Mouse (Mus musculus) T-helper 17 cell (primary cell): ENCODE measurements around the gene Cpsf7.
"Not testable (repeated sequence)": the region's sequence is repeated elsewhere in the genome, so short reads cannot be mapped to it uniquely, and the experiment has no call there.

Experiments used
- in situ Hi-C, 2 experiments: fragments of 300-600 bp; cut with MboI, MseI; formaldehyde crosslinking; loops; 1 replicate in 1 of 2; 2 replicates in 1 of 2; pipeline ENCODE4 v1.15.1; 2025; ENCODE audit warnings: high pct_unique_total_duplicates in 2 of 2

Gene Cpsf7

DNA sequence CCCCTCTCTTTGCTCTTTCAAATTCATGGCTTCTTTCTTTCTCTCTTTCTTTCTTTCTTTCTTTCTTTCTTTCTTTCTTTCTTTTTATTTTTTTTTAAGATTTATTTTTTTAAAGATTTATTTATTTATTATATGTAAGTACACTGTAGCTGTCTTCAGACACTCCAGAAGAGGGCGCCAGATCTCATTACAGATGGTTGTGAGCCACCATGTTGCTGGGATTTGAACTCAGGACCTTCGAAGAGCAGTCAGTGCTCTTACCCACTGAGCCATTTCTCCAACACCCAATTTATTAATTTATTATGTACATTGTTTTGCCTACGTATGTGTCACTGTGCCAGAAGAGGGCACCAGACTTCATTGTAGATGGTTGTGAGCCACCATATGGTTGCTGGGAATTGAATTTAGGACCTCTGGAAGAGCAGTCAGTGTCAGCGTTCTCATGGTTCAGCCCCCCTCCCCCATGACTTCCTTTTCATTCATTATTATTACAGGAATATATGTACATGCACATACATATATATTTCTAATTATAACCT, 32.8 kb downstream of the Cpsf7 start:
- in situ Hi-C loops: not testable (repeated sequence)

DNA sequence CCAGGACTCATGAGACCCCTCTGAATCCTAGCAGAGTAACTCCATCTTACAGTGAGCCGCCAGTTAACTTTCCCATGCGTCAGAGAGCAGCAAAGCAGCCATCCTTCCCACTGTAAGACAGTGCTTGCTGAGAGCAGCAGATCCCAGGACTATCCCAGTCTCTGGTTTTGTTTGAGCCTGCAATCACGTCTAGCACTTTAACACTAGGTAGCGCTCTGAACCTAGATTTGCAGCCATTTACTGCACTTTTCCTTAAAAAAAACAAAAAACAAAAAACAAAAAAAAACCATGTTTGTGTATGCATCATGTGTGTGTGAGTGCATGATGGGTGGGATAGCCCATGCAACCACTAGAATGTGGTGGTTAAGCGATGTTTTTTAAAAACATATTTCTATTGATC, 35.0 kb downstream of the Cpsf7 start:
- in situ Hi-C loops: no loop called here

GRCm38 (mm10) chr19:10561558-10562314, 36.7 kb downstream of the Cpsf7 start:
- in situ Hi-C loops: no loop called here

GRCm38 (mm10) chr19:10562351-10562750, 37.3 kb downstream of the Cpsf7 start:
- in situ Hi-C loops: no loop called here

- in situ Hi-C loops: no loop called here
Measured at GRCm38 (mm10) chr19:10564278-10564677, 39.2 kb downstream of the Cpsf7 start.

GRCm38 (mm10) chr19:10565217-10565616, 40.2 kb downstream of the Cpsf7 start:
- in situ Hi-C loops: no loop called here

GRCm38 (mm10) chr19:10569627-10570026, 44.6 kb downstream of the Cpsf7 start:
- in situ Hi-C loops: no loop called here

DNA sequence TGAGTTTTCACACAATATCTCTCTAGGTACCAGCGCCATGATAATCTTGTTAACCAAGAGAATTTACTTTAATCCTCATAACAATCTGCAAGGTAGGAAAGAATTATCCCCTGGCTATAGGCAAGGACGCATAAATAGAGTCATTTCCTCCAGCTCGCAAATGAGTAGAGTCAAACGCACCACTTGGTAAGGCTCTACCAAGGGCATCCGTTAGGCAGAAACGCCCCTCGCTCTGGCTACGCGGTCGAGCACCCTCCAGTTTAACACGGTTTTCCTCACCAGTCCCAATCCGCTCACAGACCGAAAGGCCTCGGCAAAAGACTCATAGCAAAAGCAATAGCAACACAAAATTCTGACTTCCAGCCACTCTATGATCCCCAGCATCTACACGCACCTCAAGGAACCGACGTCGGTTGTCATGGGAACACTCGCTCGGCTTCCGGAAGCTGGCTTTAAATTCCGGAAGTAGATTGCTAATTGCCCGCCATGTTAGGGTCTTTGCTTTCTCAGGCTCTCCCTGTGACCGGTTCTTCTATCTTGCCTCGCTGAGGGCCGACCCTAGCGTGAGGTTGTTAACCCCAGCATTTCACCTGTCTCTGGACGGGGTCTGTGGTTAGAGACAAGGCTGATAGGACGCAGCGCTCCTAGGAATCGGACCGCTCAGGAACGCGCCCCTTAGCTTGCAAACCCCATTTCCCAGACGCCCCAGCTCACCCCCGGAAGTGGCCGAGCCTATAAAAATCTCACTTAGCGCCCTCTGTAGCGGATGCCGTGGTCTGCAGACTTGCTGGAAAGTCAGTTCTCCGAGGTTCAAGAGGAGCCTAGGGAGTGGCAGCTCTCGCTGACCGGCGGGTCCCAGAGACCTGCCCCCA, 51.9 kb downstream of the Cpsf7 start, which contains the start of the genes Cyb561a3 and Tmem138:
TSS of gene Cyb561a3 (plus strand) at position 483 of the 872 bp plus-strand sequence.
TSS of gene Tmem138 (minus strand) at position 673 of the 872 bp plus-strand sequence.
- in situ Hi-C loops: loop anchor here in 1 of 2 experiments (25.0 kb wide), 1 partner anchor 885 kb away; the partner anchor contains the start of gene Ms4a6c

DNA sequence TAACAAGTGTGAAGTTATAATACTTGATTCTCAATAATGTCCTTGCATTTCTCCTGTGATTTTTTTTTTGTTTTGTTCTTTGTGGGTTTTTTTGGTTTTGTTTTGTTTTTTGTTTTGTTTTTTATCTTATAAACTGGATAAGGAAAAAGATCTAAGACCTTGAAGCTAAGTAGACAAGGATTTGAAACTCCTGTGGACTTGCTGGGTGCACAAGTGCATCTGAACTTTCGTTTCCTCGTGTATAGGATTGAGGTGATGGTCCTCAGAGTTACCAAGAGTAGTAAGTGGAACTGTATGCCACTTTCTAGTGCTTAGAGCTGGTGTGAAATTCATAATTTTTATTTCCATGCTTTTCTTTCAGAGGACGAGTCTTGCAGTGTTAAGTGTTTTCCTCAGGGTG, 55.0 kb downstream of the Cpsf7 start:
- in situ Hi-C loops: loop anchor here in 1 of 2 experiments (25.0 kb wide), 1 partner anchor 882 kb away; the partner anchor contains the start of gene Ms4a6c

- in situ Hi-C loops: loop anchor here in 1 of 2 experiments (25.0 kb wide), 1 partner anchor 882 kb away; the partner anchor contains the start of gene Ms4a6c
Measured at GRCm38 (mm10) chr19:10580761-10581160, 55.7 kb downstream of the Cpsf7 start.

GRCm38 (mm10) chr19:10581984-10582383, 56.9 kb downstream of the Cpsf7 start:
- in situ Hi-C loops: loop anchor here in 1 of 2 experiments (25.0 kb wide), 1 partner anchor 880 kb away; the partner anchor contains the start of gene Ms4a6c

DNA sequence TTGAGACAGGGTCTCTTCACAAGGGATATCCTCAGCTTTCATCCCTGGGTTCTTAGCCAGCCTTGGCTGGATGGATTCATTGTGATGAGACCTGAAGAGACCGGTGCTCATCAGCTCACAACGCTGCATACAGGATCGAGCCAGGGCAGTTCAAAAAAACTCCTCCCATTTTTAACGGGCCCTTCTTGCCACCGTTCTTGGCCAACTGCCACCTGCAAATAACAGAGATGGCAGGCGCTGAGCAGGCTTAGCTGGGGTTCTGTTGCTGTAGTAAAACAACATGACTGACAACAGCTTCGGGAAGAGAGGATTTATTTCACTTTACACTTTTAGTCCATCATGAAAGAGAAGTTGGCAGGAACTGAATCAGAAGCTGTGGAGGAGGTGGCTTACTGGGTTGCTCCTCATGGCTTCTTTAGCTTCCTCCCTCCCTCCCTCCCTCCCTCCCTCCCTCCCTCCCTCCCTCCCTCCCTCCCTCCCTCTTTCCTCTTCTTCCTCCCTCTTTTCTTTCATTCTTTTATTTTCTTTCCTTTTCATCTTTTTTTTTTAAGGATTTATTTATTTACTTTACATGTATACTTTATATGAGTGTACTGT, 58.6 kb downstream of the Cpsf7 start:
- in situ Hi-C loops: loop anchor here in 1 of 2 experiments (25.0 kb wide), 1 partner anchor 879 kb away; the partner anchor contains the start of gene Ms4a6c

- in situ Hi-C loops: loop anchor here in 1 of 2 experiments (25.0 kb wide), 1 partner anchor 877 kb away; the partner anchor contains the start of gene Ms4a6c
Measured at GRCm38 (mm10) chr19:10585112-10585511, 60.0 kb downstream of the Cpsf7 start.

DNA sequence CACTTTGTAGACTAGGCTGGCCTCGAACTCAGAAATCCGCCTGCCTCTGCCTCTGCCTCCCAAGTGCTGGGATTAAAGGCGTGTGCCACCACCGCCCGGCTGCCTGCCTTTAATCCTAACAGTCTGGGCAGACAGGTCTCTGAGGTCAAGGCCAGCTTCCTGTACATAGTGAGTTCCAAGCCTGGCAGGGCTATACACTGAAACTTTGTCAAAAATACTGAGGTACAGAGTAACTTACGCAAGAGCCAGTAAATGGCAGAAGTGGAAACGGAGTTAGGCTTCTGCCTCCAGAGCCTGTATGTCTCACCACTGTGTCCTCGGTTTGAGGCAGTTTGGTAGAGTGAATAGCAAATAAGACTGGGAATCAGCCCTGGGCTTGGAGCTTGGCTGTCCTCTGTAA, 62.2 kb downstream of the Cpsf7 start:
- in situ Hi-C loops: loop anchor here in 1 of 2 experiments (25.0 kb wide), 1 partner anchor 875 kb away; the partner anchor contains the start of gene Ms4a6c

GRCm38 (mm10) chr19:10589127-10589857, 64.2 kb downstream of the Cpsf7 start:
- in situ Hi-C loops: loop anchor here in 1 of 2 experiments (25.0 kb wide), 1 partner anchor 873 kb away; the partner anchor contains the start of gene Ms4a6c

GRCm38 (mm10) chr19:10590301-10590700, 65.2 kb downstream of the Cpsf7 start:
- in situ Hi-C loops: loop anchor here in 1 of 2 experiments (25.0 kb wide), 1 partner anchor 872 kb away; the partner anchor contains the start of gene Ms4a6c

DNA sequence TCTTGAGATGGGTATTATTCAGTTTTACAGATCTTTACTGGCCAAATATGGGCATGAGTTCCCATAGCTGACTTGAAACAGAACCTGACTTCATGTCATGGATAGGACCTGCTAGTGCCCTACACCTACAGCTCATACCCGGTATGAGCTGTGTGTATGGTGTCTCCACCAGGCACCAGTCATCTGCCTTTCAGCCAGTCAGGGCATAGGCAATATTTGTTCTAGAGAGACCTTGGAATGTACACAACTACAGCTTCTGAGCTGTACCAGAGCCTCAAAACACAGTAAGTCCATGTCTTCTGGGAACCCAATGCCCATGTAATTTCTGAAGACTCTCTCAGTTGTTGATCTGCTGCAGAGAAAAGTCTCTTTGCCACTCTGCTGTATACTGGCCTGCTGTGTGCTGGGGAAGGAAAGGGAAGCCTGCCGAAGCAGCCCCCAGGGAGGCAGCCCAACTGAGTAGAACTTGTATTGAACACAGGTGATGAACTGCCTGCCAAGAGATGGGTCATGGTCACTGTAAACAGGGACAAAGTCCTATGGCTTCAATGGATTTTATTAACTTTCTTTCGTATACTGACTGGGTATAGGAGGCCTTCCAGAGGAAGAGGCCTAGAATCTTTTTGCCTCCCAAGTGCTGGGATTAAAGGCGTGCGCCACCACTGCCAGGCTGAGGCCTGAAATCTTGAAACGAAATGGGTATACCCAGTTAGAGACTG, 66.8 kb downstream of the Cpsf7 start:
- in situ Hi-C loops: loop anchor here in 1 of 2 experiments (25.0 kb wide), 1 partner anchor 870 kb away; the partner anchor contains the start of gene Ms4a6c
